Mouse (Mus musculus) liver, adult 2 months (tissue): ENCODE results near the gene Fam131a. TPM values are rescaled to one million over a fixed set of nuclear protein-coding genes. Genes with fewer than 3 reads are reported as not detected.

Experiments
- DNase-seq: peaks from one replicate; pipeline ENCODE4 v3.0.0-alpha.2; 2011; ENCODE audit warnings: low read depth, low spot score; ENCODE audit errors: extremely low read depth
- H3K27ac ChIP-seq: fragments of 200-500 bp; replicated peaks from 2 replicates; pipeline ENCODE4 v1.5.1; 2012; ENCODE audit warnings: low read depth, mild to moderate bottlenecking, control low read depth, inconsistent platforms, low read length; ENCODE audit not compliant: insufficient read depth
- H3K27me3 ChIP-seq: fragments of 200-500 bp; 2 replicates; pipeline ENCODE4 v1.6.1; 2012; ENCODE audit warnings: mild to moderate bottlenecking, moderate library complexity, low read length, inconsistent platforms; ENCODE audit not compliant: control insufficient read depth, insufficient read depth
- H3K36me3 ChIP-seq: fragments of 200-500 bp; 2 replicates; pipeline ENCODE4 v1.6.1; 2012; ENCODE audit warnings: low read length, inconsistent platforms; ENCODE audit not compliant: control insufficient read depth, insufficient read depth
- H3K4me1 ChIP-seq: fragments of 200-500 bp; 2 replicates; pipeline ENCODE4 v1.6.1; 2011; ENCODE audit warnings: low read length; ENCODE audit not compliant: control insufficient read depth, insufficient read depth
- H3K4me3 ChIP-seq: fragments of 200-500 bp; 2 replicates; pipeline ENCODE4 v1.5.1; 2011; ENCODE audit warnings: low read depth, mild to moderate bottlenecking, control low read depth, low read length, moderate library complexity; ENCODE audit not compliant: insufficient read depth
- H3K79me2 ChIP-seq: fragments of 200-500 bp; 2 replicates; pipeline ENCODE4 v1.6.1; 2012; ENCODE audit warnings: inconsistent platforms, mild to moderate bottlenecking, low read length, moderate library complexity; ENCODE audit not compliant: control insufficient read depth, insufficient read depth
- H3K9ac ChIP-seq: fragments of 200-500 bp; 2 replicates; pipeline ENCODE4 v1.6.1; 2012; ENCODE audit warnings: low read depth, mild to moderate bottlenecking, control low read depth, inconsistent platforms, low read length
- CTCF ChIP-seq: fragments of 200-500 bp; IDR thresholded peaks from 2 replicates; pipeline ENCODE4 v1.5.1; 2011; ENCODE audit warnings: low read depth, low read length, control low read depth
- POLR2A ChIP-seq: fragments of 200-500 bp; IDR thresholded peaks from 2 replicates; pipeline ENCODE4 v1.6.1; 2011; ENCODE audit warnings: low read length, control low read depth; ENCODE audit not compliant: insufficient read depth; ENCODE audit errors: extremely low read depth
- WGBS: fragments of 180-500 bp; shearing (Covaris S2); methylation state at CpG from one replicate; pipeline ENCODE4 v1.1.7; 2018; 5-methylcytosine and 5-hydroxymethylcytosine counted together
- polyA plus RNA-seq: library from polyadenylated mRNA; depleted of rRNA; stranded (reverse); fragments of >200 nt; gene quantifications from 2 replicates; pipeline ENCODE4 v1.2.3, GENCODE M21; 2012
- total RNA-seq: library from RNA; depleted of rRNA; stranded (reverse); fragments of >200 nt; gene quantifications from 2 replicates; pipeline ENCODE4 v1.2.3, GENCODE M21; 2014

Fam131a gene
- total and polyA plus RNA-seq, 2 experiments, result 0.37 to 0.99 TPM

DNA sequence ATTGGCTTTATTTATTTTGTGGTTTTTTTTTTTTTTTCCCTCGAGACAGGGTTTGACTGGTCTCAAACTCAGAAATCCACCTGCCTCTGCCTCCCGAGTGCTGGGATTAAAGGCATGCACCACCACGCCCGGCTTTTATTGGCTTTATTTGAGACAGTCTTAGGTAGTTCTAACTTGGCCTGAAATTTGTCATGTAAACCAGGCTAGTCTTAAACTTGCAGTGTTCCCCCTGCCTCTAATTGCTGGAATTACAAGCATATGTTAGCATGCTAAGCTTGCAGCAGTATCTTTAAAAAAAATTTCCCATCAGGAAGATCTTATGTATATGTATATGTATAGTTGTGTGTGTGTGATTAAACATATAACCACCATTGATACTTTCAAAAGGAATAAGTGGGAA, 16.3 kb upstream of the Fam131a start:
- Histone ChIP-seq H3K27ac (no peak overlapping the region), H3K9ac (no peak overlapping the region), H3K79me2 (peaks cover 24% of the 10 kb centered on the region), H3K4me3 (no peak overlapping the region), H3K27me3 (no peaks in the 10 kb centered on the region), H3K36me3 (peaks cover 56% of the 10 kb centered on the region), H3K4me1 (peaks cover 20% of the 10 kb centered on the region)
- WGBS, result 70% methylated on average over 4 of the region's 4 CpGs
- no peak for DNase-seq
- no peak for TF ChIP-seq CTCF
- TF ChIP-seq POLR2A, result no peak

DNA sequence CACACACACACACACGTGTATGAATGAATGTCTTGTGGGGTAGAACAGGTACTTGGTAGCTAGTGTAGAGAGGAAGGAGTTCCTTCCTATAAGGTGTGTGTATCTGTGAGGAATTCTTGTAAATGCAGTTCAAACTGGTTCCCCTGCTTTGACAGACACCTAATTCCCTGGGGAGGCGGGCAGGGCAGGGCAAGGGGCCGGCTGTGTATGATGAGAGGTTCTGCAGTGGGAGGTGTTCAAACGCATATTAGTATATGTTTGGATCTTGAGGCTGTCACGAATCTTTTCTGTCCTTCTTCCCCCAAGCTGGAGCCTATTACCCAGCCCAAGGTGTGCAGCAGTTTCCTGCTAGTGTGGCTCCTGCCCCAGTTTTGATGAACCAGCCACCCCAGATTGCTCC, 15.7 kb upstream of the Fam131a start:
- H3K36me3 ChIP-seq, result peaks cover 62% of the 10 kb centered on the region
- no peak overlapping the region for H3K27ac ChIP-seq
- H3K9ac ChIP-seq, result no peak overlapping the region

DNA sequence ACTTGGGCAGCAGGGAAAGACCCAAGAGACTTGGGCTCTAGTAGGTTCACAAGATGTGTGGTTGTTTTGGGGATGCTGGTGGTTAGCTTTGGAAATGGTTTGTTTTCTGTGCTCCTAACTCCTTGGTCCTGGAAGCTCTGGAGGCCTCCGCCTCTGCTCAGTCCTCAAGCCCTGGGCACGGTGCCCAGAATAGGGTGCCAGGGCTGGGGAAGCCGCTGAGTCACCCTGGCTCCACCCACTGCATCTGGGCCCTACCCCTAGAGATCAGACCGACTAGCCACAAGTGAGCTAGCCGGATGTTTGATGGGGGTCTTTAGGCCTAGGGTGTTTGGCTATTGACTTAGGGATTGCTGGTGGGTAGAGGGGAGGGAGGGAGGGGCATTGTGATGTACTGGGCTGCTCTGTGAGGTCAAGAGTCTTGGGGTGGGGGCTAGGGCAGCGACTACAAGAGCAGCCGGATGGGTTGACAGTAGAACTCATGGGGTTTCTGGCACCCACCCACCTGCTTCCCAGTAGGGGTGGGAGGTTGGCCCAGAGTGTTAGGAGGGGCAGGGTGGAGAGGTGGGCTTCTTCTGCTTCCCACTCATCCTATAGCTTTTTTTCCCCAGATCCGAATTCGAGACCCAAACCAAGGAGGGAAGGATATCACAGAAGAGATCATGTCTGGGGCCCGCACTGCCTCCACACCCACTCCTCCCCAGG, 14.9 kb upstream of the Fam131a start:
- Histone ChIP-seq H3K4me3 (no peak overlapping the region), H3K9ac (no peak overlapping the region), H3K27ac (no peak overlapping the region), H3K79me2 (peaks cover 20% of the 10 kb centered on the region), H3K36me3 (peaks cover 70% of the 10 kb centered on the region), H3K4me1 (peaks cover 16% of the 10 kb centered on the region), H3K27me3 (no peaks in the 10 kb centered on the region)
- WGBS, result 44% methylated on average over 10 of the region's 10 CpGs
- TF ChIP-seq CTCF (no peak), POLR2A (no peak)
- DNase-seq, result peak; percentile 70

More for the DNA sequence above, 15.7 kb upstream of the Fam131a start:
- Histone ChIP-seq H3K4me1 (peaks cover 16% of the 10 kb centered on the region), H3K4me3 (no peak overlapping the region), H3K79me2 (peaks cover 24% of the 10 kb centered on the region), H3K27me3 (no peaks in the 10 kb centered on the region)
- DNase-seq, result no peak
- WGBS, result 75% methylated on average over 5 of the region's 5 CpGs
- TF ChIP-seq POLR2A (no peak), CTCF (no peak)

- Histone ChIP-seq H3K36me3 (peaks cover 55% of the 10 kb centered on the region), H3K27me3 (no peaks in the 10 kb centered on the region), H3K4me1 (no peaks in the 10 kb centered on the region), H3K79me2 (no peaks in the 10 kb centered on the region), H3K27ac (no peak overlapping the region), H3K4me3 (no peak overlapping the region), H3K9ac (no peak overlapping the region)
- WGBS, result 77% methylated on average over 3 of the region's 3 CpGs
- no peak for TF ChIP-seq CTCF
- no peak for TF ChIP-seq POLR2A
- no peak for DNase-seq
These were observed 2.3 kb upstream of the Fam131a start for GRCm38 (mm10) chr16:20690774-20691173.

DNA sequence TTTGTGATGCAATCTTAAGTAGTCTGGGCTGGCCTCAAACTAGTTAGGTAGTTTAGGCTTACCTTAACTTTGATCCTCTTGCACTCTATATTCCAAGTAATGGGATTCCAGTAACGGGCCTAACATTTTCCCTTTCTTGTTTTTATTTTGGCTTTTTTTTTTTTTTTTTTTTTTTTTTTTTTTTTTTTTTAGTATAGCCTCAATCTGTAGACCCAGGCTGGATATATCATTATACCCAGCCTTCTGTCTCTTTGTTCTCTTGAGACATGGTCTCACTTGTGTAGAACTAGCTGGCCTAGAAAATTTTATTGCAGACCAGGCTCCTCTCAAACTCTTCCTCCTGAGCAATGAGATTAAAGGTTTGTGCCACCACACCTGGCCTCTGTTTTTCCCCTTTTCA, 1.4 kb upstream of the Fam131a start:
- Histone ChIP-seq H3K79me2 (no peaks in the 10 kb centered on the region), H3K27ac (no peak overlapping the region), H3K4me3 (no peak overlapping the region), H3K9ac (no peak overlapping the region), H3K36me3 (peaks cover 47% of the 10 kb centered on the region), H3K4me1 (peaks cover 4% of the 10 kb centered on the region; the same call in 1 of the 2 replicates), H3K27me3 (no peaks in the 10 kb centered on the region)
- TF ChIP-seq POLR2A, result no peak
- no peak for TF ChIP-seq CTCF
- DNase-seq, result no peak
- WGBS, result 69% methylated on average over 1 of the region's 1 CpGs

DNA sequence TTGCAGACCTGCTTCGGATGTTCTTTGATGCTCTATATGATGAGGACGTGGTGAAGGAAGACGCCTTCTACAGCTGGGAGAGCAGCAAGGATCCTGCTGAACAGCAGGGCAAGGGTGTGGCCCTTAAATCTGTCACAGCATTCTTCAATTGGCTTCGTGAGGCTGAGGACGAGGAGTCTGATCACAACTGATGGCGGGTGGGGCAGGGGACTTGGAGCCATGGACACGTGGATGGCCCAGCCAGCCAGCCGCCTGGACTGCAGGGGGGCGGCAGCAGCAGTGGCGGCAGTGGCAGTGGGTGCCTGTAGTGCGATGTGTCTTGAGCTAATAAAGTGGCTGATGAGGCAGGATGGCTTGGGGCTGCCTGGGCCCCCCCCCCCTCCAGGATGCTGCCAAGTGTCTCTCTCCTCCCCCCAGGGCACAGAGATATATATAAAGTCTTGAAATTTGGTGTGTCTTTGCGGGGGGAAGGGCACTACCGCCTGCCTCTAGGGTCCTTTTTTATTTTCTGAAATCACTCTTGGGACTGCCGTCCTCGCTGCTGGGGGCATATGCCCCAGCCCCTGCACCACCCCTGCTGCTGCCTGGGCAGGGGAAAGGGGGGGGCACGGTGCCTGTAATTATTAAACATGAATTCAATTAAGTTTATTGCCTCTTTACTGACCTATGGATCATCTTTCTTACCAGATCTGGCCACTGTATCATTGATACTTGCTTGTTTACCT, 638 bp upstream of the Fam131a start:
- peaks cover 4% of the 10 kb centered on the region; the same call in 1 of the 2 replicates for H3K4me1 ChIP-seq
- no peak overlapping the region for H3K9ac ChIP-seq
- WGBS, result 75% methylated on average over 16 of the region's 16 CpGs
- no peaks in the 10 kb centered on the region for H3K27me3 ChIP-seq
- no peak overlapping the region for H3K27ac ChIP-seq
- H3K4me3 ChIP-seq, result no peak overlapping the region
- no peak for DNase-seq
- H3K36me3 ChIP-seq, result peaks cover 39% of the 10 kb centered on the region
- no peak for TF ChIP-seq CTCF
- no peak for TF ChIP-seq POLR2A
- no peaks in the 10 kb centered on the region for H3K79me2 ChIP-seq
